ENCODE assay signal across 9 mouse cellular contexts in genomic region chr10:59911091-59911490, GRCm38 (mm10). TPM values are rescaled to one million over a fixed set of nuclear protein-coding genes. Genes with fewer than 3 reads are reported as not detected.
DNase-seq lines count a peak whose midpoint lies in the region; ATAC-seq and TF ChIP-seq lines count a peak whose summit lies in the region.
"Had no signal": no experiment of that assay in that cellular context is flagged by ENCODE, and none has a peak within 500 bp of the region (broad histone marks: within the 10 kb centered on the region; RNA-seq: fewer than 3 reads in every experiment).

No protein-coding gene starts in this region.

- H3K27ac ChIP-seq in heart, embryonic 13.5 days (replicated peaks) = no peak overlapping the region; the same call in 1 of the 2 replicates
- H3K27ac ChIP-seq in ES-Bruce4 (ENCODE audit: insufficient read depth, low read length) = no peak overlapping the region
- H3K27ac ChIP-seq in neural tube, embryonic 13.5 days (replicated peaks) = peak overlapping the region; percentile 54; the same call in 1 of the 2 replicates

- peak overlapping the region; percentile 49 for H3K4me2 ChIP-seq in heart, embryonic 13.5 days
- peak overlapping the region; percentile 48 for H3K4me2 ChIP-seq in neural tube, embryonic 13.5 days

- no peaks in the 10 kb centered on the region for H3K9me3 ChIP-seq in heart, embryonic 13.5 days
- H3K9me3 ChIP-seq in ES-Bruce4 (replicated peaks; ENCODE audit: control insufficient read depth, insufficient read depth, low read length, poor library complexity, severe bottlenecking) = no peaks in the 10 kb centered on the region
- H3K9me3 ChIP-seq in neural tube, embryonic 13.5 days = no peaks in the 10 kb centered on the region

- 0 out of 2 replicates have a peak, but pooled peaks cover 2% of the 10 kb centered on the region for H3K27me3 ChIP-seq in heart, embryonic 13.5 days (replicated peaks)
- H3K27me3 ChIP-seq in ES-Bruce4 (ENCODE audit: control insufficient read depth, insufficient read depth, low read length, poor library complexity, severe bottlenecking) = no peaks in the 10 kb centered on the region
- no peaks in the 10 kb centered on the region for H3K27me3 ChIP-seq in neural tube, embryonic 13.5 days
- H3K27me3 ChIP-seq: Patski had no signal

- DNase-seq in heart, adult 8-10 months (ENCODE audit: low spot score) = no peak
- DNase-seq in induced T-regulatory cell, adult 2 months (ENCODE audit: low read depth) = peak; percentile 84
- no peak for DNase-seq in Muller cell, postnatal 12 days (ENCODE audit: inconsistent ontology term)
- DNase-seq in adrenal gland, postnatal 25 days = no peak
- DNase-seq in gastrocnemius, postnatal 36 days = no peak

- intact Hi-C loops in gastrocnemius, postnatal 36 days (cut with DNase I) = no loop called here

- no peak for TF ChIP-seq POLR2A in ES-Bruce4 (IDR thresholded peaks at IDR 0.05; ENCODE audit: insufficient read depth, low read length)

- H3K36me3 ChIP-seq in heart, embryonic 13.5 days = no peaks in the 10 kb centered on the region
- H3K36me3 ChIP-seq in ES-Bruce4 (ENCODE audit: control insufficient read depth, insufficient read depth, low read length, poor library complexity, severe bottlenecking) = no peaks in the 10 kb centered on the region
- H3K36me3 ChIP-seq in neural tube, embryonic 13.5 days = no peaks in the 10 kb centered on the region

- WGBS in heart, embryonic 13.5 days = 48% methylated on average over 6 of the region's 6 CpGs
- WGBS in neural tube, embryonic 13.5 days = 36% methylated on average over 6 of the region's 6 CpGs

- no peak overlapping the region for H3K4me3 ChIP-seq in heart, embryonic 13.5 days
- peak overlapping the region; percentile 16 for H3K4me3 ChIP-seq in ES-Bruce4 (ENCODE audit: low read depth, low read length)
- 0 out of 2 replicates have a peak overlapping the region, but pooled peaks have one; percentile 6 for H3K4me3 ChIP-seq in neural tube, embryonic 13.5 days

- TF ChIP-seq EP300 in ES-Bruce4 (IDR thresholded peaks at IDR 0.05; ENCODE audit: insufficient read depth, low read depth, low read length) = no peak

- peaks cover 61% of the 10 kb centered on the region for H3K4me1 ChIP-seq in heart, embryonic 13.5 days
- peaks cover 15% of the 10 kb centered on the region for H3K4me1 ChIP-seq in ES-Bruce4 (ENCODE audit: control insufficient read depth, insufficient read depth, low read length)
- peaks cover 56% of the 10 kb centered on the region for H3K4me1 ChIP-seq in neural tube, embryonic 13.5 days (replicated peaks)

- ATAC-seq in heart, embryonic 13.5 days (ENCODE audit: extremely low read depth, insufficient number of reproducible peaks, low FRiP score, low TSS enrichment) = no peak
- ATAC-seq in neural tube, embryonic 13.5 days (ENCODE audit: low read depth) = no peak
- ATAC-seq: Patski had no signal

- H3K9ac ChIP-seq in heart, embryonic 13.5 days = peak overlapping the region; percentile 62
- H3K9ac ChIP-seq in ES-Bruce4 (ENCODE audit: low read depth, poor library complexity, severe bottlenecking) = peak overlapping the region; percentile 20
- peak overlapping the region; percentile 58 for H3K9ac ChIP-seq in neural tube, embryonic 13.5 days

- no peak for TF ChIP-seq CTCF in ES-Bruce4 (IDR thresholded peaks at IDR 0.05; ENCODE audit: low read depth, low read length)

RNA-seq across cellular contexts. Expression of gene Dnajb12, which starts 31.7 kb away (rescaled TPM):
- polyA plus RNA-seq in heart, embryonic 13.5 days (2015; fragmentation: Nextera tagmentation; extraction: Ambion mirVana) = 22.9 and 23.7 TPM in 2 replicates
- 10 to 100 TPM; 38.1 to 44.8 (median 44.4) TPM for total RNA-seq in heart, adult 8-10 months (2022)
- 29.3 and 29.6 TPM in 2 replicates for polyA plus RNA-seq in ES-Bruce4 (2011; ENCODE audit: insufficient read depth, insufficient read length, low read depth, missing spikeins)
- polyA plus RNA-seq in neural tube, embryonic 13.5 days (2015; fragmentation: Nextera tagmentation; extraction: Ambion mirVana) = 20.4 and 21.2 TPM in 2 replicates
- total RNA-seq in adrenal gland, postnatal 25 days (2021) = 65.1 and 69.2 TPM in 2 replicates
- total RNA-seq in gastrocnemius, postnatal 36 days (2021) = 10 to 100 TPM; 54.7 to 61.2 TPM

RNA-seq across cellular contexts. Expression of gene Ddit4, which starts 40.5 kb away (rescaled TPM):
- 19.7 and 24.5 TPM in 2 replicates for polyA plus RNA-seq in heart, embryonic 13.5 days (2015; fragmentation: Nextera tagmentation; extraction: Ambion mirVana)
- 10 to 100 TPM; 22.1 to 74.4 (median 55.6) TPM for total RNA-seq in heart, adult 8-10 months (2022)
- 172 and 176 TPM in 2 replicates for polyA plus RNA-seq in ES-Bruce4 (2011; ENCODE audit: insufficient read depth, insufficient read length, low read depth, missing spikeins)
- 72.8 and 78.2 TPM in 2 replicates for polyA plus RNA-seq in neural tube, embryonic 13.5 days (2015; fragmentation: Nextera tagmentation; extraction: Ambion mirVana)
- total RNA-seq in adrenal gland, postnatal 25 days (2021) = 35.7 and 57.7 TPM in 2 replicates
- total RNA-seq in gastrocnemius, postnatal 36 days (2021) = 10 to 100 TPM; 18.2 to 39.3 TPM
